Mouse (Mus musculus) embryo, embryonic 10.5 days (tissue): ENCODE results near the gene Crim1.

Experiments used
- DNase-seq: peaks from one replicate; pipeline ENCODE4 v3.0.0-alpha.2; 2015; ENCODE audit warnings: low spot score

The Crim1 gene

GRCm38 (mm10) chr17:78209646-78210045 is 9.6 kb downstream of the Crim1 start:
- DNase-seq, result no peak

GRCm38 (mm10) chr17:78211881-78212280 is 11.8 kb downstream of the Crim1 start:
- DNase-seq, result no peak

- DNase-seq, result peak; percentile 19
These were observed 13.1 kb downstream of the Crim1 start for GRCm38 (mm10) chr17:78213128-78213527.

GRCm38 (mm10) chr17:78216526-78216925 is 16.5 kb downstream of the Crim1 start:
- DNase-seq, result no peak

- no peak for DNase-seq
These were observed 17.4 kb downstream of the Crim1 start for GRCm38 (mm10) chr17:78217406-78217805.

- no peak for DNase-seq
These were observed 18.6 kb downstream of the Crim1 start for GRCm38 (mm10) chr17:78218506-78219232.

- DNase-seq, result no peak
These were observed 21.1 kb downstream of the Crim1 start for GRCm38 (mm10) chr17:78221007-78221642.

- DNase-seq, result no peak
These were observed 21.8 kb downstream of the Crim1 start for GRCm38 (mm10) chr17:78221860-78222259.

GRCm38 (mm10) chr17:78223988-78224387 is 23.9 kb downstream of the Crim1 start:
- peak; percentile 48 for DNase-seq

GRCm38 (mm10) chr17:78225547-78225946 is 25.5 kb downstream of the Crim1 start:
- DNase-seq, result no peak

- DNase-seq, result no peak
These were observed 27.2 kb downstream of the Crim1 start for GRCm38 (mm10) chr17:78227211-78227610.

- no peak for DNase-seq
These were observed 31.5 kb downstream of the Crim1 start for GRCm38 (mm10) chr17:78231567-78231966.

- DNase-seq, result no peak
These were observed 32.7 kb downstream of the Crim1 start for GRCm38 (mm10) chr17:78232703-78233102.

- DNase-seq, result no peak
These were observed 33.8 kb downstream of the Crim1 start for GRCm38 (mm10) chr17:78233873-78234272.

GRCm38 (mm10) chr17:78236126-78236525 is 36.1 kb downstream of the Crim1 start:
- DNase-seq, result no peak

- DNase-seq, result no peak
These were observed 37.9 kb downstream of the Crim1 start for GRCm38 (mm10) chr17:78237954-78238353.

GRCm38 (mm10) chr17:78240161-78240560 is 40.1 kb downstream of the Crim1 start:
- no peak for DNase-seq

GRCm38 (mm10) chr17:78241238-78241637 is 41.2 kb downstream of the Crim1 start:
- no peak for DNase-seq

GRCm38 (mm10) chr17:78244752-78245151 is 44.7 kb downstream of the Crim1 start:
- no peak for DNase-seq

- DNase-seq, result no peak
These were observed 45.4 kb downstream of the Crim1 start for GRCm38 (mm10) chr17:78245444-78245843.

GRCm38 (mm10) chr17:78246634-78247383 is 46.8 kb downstream of the Crim1 start:
- no peak for DNase-seq

- no peak for DNase-seq
These were observed 48.1 kb downstream of the Crim1 start for GRCm38 (mm10) chr17:78248197-78248596.

GRCm38 (mm10) chr17:78248943-78249342 is 48.9 kb downstream of the Crim1 start:
- no peak for DNase-seq
